Mouse (Mus musculus) kidney, adult 11 months (tissue): ENCODE measurements around the gene Kmt2e.

Experiments
- DNase-seq: peaks from one replicate; pipeline ENCODE4 v3.0.0; 2022

Kmt2e gene

DNA sequence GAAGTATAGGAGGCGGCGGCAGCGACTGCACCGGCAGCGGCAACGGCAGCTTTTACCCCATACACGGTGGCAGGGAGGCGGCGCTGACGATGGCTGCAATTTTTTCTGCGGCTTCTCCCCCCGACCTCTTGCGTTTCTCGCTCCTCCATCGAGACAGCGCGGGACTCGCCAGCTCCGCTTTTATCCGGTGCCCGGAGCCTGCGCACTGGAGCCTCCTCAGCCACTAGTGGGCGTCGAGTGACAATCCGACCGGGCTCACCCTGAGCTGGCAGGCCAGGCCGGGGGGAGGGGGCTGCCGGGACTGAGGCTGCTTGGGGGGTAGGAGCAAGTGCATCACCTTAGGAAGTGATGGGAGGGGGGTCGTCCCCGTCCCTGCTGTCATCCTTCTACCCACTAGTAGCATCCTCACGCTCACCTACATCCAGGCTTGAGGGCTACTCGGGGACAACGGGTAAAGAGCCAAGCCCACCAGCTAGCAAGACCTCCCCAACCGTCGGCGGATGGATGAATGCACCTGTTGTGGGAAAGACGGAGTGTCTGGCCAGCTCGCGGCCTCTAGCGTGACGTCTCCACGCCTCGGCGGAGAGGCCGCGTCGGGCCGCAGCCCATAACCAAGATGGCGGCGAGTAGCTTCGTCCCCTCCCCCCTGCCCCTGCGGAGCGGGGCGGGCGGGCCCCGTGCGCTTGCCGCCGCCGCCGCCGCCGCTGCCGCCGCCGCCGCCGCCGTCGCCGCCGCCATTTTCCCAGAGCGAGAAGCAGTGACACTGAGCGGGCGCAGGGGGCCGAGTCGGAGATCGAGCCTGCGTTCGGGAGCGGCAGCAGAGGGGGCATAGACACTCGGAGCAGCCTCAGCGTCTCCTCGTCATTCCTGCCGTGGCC, at the start of gene Kmt2e:
TSS of gene Kmt2e (plus strand) at position 722 of the 878 bp plus-strand sequence.
- DNase-seq = peak; percentile 92

DNA sequence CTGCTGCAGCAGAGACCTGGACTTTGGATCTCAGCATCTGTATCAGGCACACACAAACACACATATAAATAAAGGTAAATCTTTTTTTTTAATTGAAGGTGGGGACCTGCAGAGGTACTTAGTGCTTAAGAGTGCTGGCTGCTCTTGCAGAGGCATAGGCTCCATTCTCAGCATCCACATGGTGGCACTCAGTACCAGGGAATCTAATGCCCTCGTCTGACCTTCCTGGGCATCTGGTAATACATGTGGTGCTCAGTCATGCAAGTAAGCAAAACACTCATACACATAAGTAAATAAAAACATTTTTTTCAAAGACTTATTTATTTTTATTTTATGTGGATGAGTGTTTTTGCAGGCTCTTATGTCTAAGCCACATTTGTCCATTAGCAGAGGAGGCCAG, 49.1 kb upstream of the Kmt2e start:
- peak; percentile 45 for DNase-seq

DNA sequence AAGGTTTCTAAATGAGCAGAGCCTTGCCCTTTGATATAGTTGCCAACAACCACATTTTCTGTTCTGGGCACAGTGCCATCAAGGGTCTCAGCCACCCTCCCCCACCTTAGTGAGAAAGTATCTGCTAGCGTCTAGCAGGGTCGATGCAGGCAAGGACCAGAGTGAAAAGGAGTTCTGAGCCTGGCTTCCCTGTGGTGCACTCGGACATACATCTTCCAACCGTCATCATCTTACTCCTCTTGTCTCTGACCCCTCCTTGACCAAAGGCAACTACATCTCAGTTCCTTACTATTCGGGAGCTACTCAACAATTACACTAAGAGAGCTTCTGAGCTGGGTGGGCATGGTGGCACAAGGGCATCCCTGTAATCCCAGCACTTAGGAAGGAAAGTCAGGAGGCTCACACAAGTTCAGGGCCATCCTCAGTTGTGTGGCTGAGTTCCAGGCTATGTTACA, 48.5 kb upstream of the Kmt2e start:
- DNase-seq = no peak

DNA sequence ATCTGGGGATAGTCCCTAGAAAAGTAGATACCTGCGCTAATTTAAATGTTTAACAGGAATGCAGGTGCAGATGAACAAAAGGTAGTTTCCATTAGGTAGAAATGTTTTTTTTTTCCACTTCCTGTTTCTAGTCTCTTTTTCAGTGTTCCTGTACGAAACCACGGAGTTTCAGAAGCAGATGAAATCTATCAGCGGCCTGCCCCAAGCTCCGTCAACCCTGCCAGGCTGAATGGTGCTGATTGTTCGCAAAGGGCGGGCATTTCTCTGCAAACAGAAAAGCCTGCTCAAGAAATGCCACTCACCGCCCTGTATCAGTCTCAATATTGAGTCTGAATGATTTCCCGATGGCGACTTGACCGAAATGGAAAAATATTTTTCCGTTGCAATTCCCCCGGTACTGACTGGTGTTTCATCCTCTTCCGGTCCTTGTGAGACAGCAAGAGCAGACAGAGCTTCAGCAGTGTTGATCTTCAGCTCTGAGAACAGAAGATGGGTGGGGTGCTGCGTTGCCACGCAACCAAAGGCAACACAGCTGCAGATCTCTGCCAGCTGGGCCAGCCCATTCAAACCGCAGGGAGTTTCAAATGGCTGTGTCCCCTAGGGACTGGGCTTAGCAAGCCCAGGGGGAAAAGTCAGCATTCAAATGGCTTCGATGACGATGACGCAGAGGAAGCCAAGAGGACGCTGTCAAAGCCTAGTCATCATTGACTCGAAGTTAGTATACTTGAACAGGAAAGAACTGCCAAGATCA, 47.5 kb upstream of the Kmt2e start:
- peak; percentile 90 for DNase-seq

DNA sequence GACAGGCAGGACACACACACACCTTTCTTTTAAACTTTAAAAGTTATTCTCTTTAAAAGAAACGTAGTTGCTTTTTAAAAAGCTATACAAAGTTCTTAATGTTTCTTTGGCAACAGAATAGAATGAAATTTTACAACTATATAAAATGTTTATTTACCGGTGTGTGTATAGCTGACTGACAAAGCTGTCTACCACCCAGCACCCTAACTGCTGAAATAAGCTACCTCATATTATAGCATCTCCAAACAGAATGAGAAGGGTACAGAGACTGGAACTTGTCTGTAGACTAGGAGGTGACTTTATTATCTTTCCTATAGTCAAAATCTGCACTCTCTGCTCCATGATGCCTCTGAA, 47.0 kb upstream of the Kmt2e start:
- DNase-seq = no peak

DNA sequence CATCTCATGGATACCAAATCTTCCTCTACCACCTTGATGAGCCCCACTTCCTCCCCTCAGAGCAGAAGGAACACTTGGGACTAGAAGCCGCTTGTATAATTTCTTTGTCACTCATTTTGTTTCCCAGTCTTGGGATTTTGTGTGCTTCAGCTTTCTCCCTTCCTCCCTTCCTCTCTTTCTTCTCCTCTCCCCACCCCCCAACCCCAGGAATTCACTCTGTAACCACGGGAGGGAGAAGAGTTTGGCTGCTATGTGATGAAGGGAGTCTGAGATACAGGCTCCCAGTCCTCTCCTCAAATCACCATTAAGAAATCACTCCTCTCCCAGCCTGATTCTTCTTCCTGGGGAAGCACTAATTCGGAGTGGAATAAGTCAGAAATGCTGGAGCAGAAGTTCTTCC, 46.1 kb upstream of the Kmt2e start:
- DNase-seq = no peak

DNA sequence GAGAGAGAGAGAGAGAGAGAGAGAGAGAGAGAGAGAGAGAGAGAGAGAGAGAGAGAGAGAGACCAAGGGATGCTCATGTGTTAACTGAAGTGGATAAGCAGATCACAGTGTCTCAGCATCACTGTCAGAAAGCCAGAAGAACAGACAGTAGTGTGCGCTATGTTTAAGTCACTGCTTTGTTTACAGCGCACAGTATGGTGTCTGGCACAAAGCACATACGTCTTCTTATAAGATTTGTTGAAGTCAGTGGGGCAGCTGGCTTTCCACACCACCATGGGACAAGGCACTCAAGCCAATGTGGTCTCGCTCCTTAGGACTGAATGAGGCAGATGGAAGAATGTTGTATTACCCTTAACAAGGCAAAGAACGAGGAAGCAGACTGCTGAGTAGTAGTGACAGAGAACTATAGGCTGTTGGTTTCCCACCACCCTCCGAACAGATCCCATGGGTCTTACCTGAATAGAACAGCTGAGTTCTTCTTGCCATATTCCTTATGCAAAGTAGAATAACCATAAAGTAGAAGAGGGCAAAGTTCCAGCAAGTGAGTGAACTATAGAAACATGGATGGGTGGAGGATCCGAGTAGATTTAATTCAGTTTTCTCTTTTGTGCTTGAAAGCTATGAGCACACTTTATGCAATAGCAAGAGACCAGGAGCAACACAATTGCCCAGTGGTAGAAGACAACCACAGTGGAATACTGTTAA, 44.5 kb upstream of the Kmt2e start:
- no peak for DNase-seq

DNA sequence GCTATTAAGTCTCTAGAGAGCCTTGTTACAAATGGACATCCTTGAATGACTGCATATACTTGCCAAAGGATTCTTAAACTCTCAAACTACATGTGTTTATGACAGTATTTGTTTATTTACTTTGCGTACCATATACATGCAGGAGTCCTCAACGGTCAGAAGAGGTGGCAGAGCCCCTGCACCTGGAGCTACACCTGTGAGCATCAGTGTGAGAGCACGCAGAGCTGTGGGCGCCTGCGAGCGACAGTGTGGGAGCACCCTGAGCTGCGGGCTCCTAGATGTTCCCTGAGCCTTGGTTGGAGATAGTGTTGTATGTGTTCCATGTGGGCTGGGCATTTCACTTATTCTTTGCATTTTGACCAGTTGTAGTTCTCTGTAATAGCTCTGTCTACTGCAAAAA, 42.5 kb upstream of the Kmt2e start:
- DNase-seq = no peak

DNA sequence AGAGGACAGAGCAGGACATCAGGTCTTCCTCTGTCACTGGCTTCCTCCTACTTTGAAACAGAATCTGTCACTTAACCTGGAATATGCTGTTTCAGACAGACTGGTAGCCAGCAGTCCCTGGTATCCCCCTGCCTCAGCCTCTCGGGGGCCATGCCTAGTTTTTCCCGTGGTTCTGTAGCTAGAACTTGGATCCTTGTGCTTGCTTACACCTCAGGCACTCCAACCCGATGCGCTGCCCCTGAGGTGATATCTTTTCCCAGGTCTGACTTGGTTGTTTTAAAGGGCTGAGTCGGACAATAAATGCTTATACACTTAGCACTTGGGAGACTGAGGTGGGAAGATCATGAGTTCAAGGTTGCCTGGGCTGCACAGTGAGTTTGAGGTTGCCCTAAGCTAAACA, 40.4 kb upstream of the Kmt2e start:
- no peak for DNase-seq

DNA sequence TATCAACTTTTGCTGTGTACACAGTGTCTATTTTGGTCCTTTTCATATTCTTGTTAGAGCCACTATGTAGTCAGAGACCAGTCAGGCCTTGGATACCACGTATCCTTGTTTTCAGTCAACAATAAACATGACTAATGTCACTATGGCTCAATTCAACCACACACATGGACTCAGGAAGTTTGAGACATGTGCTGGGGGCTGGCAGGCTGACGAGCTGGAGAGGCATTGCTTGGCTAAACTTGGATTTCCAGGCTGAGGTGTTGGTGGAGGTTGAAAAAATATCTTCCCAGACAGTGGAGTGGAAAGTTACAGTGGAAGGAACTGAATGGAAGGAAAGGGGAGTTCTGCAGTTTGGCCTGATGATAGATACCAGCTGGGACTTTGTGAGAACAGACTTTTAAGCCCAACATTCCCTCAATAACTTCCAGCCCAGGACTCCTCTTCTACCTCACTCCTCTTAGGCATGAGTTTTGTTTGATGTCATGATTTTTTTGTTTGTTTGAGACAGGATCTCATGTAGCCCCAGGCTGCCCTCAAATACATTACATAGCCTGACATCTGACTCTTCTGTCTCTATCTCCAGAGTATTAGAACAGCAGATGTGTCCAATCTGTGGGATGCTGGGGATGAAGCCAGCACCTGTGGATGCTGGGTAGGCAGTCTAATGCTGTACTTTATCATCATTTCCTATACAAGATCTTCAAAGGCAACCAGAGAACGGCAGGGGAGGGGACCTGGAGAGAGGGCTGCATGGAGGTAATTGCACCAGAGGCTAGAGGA, 39.7 kb upstream of the Kmt2e start:
- DNase-seq = peak; percentile 27

DNA sequence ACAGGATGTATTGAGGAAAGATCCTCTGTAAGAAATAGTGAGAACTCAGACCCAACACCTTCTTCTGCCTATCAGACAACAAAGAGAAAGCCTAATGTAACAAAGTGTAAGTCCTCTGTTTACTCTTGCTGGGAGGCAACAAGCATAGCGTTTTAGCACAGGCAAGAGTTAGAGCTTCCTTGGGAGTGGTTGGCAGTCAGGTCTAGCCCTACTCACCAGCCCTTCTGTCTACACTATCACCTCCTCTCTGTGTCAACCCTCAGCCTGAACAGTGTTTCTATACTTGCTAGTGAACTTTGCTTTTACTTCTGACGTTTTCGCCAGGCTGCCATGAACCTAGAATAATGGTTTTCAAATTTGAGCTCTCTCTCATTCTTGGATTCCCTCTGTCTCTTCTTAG, 38.5 kb upstream of the Kmt2e start:
- no peak for DNase-seq

DNA sequence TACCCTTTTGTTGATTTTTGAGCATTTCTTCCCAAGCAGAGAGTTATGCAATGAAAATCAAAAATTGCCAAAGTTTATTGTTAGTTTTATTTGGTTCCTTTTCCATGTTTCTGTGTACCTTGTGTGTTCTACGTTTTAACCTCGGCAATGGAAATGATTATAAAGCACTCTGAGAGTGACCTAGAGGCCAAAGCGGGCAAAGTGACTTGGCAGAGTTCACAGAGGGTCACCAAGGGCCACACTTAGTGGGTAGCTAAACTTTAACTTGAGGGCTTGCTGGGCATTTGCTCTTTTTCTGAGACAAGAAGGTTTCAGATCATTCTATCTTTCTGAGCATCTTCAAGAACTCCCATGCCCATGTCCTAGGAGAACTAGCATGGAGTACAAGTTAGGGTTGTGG, 37.5 kb upstream of the Kmt2e start:
- no peak for DNase-seq

DNA sequence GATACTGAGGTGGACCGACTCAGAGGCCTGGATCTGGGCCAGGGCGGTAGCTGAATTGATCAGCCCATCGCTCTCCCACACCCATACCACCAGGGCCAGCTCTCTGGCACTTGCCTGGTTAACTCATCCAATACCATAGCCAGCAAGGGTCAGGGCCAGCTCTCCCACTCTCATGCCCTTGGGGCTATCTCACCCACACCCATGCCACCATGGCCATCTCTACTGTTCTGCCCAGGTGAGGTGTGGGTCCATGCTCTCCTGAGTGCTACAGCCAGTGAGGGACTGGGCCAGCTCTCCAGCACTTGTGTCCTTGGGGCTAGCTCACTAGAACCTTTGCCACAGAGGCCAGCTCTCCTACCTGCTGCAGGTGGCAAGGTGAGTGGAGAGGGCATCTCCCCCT, 34.1 kb upstream of the Kmt2e start:
- DNase-seq = no peak

DNA sequence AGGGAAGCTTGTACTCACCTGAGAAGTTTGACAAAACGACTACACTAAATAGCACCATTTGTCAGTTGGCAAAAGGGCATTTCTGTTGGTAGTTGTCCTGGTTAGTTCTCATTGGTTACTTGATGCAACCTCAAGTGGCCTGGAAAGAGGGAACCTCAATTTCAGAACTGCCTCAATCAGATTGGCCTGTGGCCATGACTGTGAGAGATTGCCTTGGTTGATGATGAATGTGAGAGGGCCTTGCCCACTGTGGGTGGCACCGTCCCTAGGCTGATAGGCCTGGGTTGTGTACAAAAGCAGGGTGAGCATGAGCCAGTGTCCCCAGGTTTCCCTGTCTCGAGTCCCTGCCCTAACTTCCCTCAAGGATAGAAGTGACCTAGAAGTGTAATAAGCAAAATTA, 33.4 kb upstream of the Kmt2e start:
- no peak for DNase-seq

DNA sequence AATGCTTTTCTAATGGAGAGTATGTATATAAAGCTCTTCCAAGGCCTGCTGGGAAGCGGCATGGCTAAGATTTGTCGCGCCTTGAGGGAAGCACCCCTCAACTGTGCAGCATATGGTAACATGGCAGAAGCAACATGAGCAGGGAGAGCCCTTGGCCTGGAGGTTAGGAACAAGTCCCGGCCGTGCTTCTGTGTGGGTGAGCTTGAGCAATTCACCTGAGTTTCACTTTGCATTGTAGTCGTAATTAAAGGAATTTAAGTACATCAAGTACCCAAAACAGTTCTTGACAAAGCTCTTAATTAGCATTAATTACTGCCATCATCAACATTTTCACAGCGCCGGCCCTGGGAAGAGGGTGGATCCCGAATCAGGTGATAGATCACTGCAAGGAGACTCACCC, 32.9 kb upstream of the Kmt2e start:
- DNase-seq = no peak

DNA sequence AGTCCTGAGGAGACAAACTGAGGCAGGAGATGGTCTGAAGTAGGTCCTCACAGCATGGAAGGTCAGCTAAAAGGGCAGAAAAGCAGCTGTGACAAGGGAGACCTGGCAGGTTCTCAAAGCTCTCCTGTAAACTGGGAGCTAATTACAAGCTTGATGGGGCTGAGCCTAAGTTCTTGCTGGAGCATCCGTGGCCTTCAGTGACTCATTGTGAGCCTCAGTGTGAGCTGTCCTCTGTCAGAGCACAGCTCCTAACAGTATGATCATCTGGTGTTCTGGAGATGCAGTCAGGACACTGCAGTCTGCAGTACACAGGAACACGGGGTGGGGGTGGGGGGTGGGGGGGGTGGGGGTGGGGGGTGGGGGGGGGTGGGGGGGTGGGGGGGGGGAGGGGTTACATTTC, 32.2 kb upstream of the Kmt2e start:
- DNase-seq = no peak

DNA sequence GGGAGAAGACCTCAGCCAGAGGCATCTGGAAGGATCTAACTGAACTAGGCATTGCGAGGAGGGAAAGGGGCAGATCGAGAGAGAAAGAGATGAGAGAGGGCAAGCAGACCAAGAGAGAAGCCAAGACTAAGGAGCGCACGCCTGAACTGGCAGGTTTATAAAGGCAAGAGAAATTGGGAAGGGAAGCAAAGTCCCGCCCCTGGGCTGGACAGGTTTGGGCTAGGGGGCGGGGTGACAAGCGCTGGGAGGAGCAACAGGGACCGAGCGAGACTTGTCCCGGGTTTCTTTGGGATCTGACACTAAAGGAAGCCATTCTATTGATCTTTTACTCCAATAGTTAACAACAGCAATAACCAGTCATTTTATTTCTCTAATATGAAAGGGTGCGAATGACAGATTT, 31.1 kb upstream of the Kmt2e start:
- no peak for DNase-seq

DNA sequence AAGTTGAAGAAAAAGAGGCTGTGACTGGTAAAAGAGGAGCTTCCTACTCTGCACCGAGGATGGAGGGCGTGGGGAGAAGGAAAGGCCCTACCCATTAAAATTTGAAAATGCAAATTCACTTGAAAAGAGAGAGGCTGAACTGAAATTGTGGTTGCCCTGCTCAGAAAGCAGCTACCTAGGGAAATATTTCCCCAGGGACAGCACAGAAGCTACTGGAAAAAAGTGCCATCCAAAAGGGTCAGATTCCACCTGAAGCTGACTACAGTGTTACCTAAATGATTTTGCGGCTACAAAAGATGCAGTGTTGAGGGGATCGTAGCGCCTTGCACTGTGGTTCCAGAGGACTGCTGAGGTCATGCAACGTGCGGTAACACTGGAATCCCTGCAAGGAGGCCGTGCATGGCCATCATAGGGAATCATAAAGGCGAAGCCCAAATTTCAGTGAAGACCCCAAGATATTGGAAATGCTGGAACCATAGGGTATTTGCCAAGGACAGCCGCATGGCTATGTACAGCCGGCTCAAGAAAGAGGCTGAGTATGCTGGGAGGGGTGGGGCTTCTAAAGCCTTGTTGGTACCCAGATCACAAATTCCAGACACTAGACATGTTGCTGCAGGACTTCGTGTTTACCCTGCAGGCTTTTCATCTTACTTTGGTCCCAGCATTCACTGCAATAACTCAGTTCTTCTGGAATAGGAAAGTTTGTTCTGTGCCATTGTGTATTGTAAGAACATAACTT, 28.4 kb upstream of the Kmt2e start:
- DNase-seq = no peak

DNA sequence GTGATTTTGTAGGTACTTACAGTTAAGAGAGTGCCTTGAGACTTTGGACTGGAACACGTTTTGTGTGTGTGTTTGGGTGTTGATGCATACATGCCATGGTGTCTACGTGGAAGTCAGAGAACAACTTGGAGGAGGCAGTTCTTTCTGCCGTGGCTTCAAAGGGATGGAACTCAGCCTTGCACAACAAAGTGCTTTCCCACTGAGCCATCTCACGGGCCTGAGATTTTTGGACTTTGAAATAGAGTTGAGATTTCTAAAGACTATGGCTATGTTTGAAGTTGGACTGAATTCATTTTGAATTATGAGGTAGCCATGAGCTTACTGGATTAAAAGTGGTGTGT, 27.9 kb upstream of the Kmt2e start:
- DNase-seq = no peak

DNA sequence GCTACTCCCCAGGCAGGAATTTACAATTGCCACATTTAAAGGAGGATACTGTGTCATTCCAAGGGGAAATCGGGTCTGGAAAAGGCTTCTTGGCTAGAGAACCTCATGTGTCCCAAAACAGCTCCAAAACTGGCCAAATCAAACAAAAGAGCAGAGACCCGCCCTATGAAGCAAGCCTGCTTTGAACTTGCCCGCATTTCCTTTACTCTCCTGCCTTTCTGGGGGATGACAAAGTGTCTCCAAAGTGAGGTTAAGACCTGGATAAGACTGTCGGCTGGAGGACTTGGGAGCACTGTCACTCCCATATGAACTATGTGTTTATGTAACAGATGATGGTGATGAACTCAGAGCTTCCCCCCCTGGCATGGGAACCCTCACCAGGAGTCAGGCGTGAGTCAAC, 26.1 kb upstream of the Kmt2e start:
- no peak for DNase-seq

DNA sequence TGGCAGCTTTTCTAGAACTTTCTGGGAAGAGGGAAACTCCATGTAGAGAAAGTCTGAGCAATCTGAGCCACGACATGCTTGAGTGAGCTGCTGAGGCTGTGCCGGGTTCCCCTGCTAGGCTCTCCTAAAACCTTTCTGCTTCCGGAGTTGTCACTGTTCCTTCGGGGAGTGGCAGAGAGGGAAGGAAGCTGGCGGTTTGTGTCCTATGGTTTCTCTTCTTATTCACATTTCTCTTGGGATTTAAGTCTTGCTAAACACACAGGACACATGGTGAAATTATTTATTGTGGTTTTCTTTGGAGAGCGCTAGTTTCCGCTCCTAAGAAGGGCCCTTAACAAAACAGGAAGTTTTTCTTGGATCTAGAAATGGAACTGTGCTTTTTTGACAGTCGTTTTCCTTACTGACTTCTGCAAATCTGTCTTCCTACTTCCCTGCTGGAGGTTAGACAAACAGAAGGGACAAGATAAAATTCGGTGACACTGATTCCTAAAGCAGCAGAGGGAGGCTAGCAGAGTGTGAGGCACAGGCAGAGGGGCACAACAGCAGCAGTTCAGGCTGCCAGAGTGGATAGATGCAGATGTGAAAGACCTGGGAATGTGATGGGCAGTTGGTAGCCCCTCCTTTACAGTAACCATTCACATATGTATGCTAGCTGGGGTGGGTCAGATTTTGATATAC, 24.1 kb upstream of the Kmt2e start:
- peak; percentile 68 for DNase-seq

DNA sequence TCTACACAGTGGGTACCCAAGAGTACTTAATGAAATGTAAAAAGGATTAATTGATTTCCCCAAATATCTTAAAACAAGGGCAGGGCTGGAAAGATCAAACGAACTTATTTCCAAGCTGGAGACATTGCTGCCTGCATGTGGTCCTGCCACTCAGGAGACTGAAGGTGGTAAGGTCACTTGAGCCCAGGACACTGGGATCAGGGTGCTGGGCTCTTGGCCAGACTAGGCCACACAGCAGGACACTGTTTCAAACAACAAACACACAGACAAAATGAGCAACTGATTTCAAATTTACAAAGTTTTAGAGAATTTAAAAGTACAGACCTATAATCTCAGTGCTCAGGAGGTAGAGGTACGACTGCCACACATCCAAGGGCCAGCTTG, 23.5 kb upstream of the Kmt2e start:
- DNase-seq = no peak
